Mouse (Mus musculus) limb, embryonic 11.5 days (tissue): Measurements from ENCODE around the gene Dctn3. TPM values are rescaled to one million over a fixed set of nuclear protein-coding genes. Genes with fewer than 3 reads are reported as not detected.
"Not testable (repeated sequence)": the region's sequence is repeated elsewhere in the genome, so short reads cannot be mapped to it uniquely, and the experiment has no call there.

Experiments
- ATAC-seq: fragments of 200-750 bp; cut with Nextera tagmentation; 2 replicates; pipeline ENCODE4 v1.8.0; 2017; ENCODE audit warnings: low read depth; ENCODE audit not compliant: insufficient number of reproducible peaks, low FRiP score, low TSS enrichment
- DNase-seq: peaks from one replicate; pipeline ENCODE4 v3.0.0-alpha.2; 2015; ENCODE audit warnings: low spot score
- H3K27ac ChIP-seq: fragments of 300-500 bp; sonication (generic); replicated peaks from 2 replicates; pipeline ENCODE4 v1.5.1; 2014; ENCODE audit warnings: low read depth, mild to moderate bottlenecking, low read length
- H3K27me3 ChIP-seq: fragments of 300-500 bp; sonication (generic); 2 replicates; pipeline ENCODE4 v1.6.1; 2014; ENCODE audit warnings: mild to moderate bottlenecking, low read length, mixed read lengths; ENCODE audit not compliant: control insufficient read depth, insufficient read depth
- H3K36me3 ChIP-seq: fragments of 300-500 bp; sonication (generic); 2 replicates; pipeline ENCODE4 v1.6.1; 2014; ENCODE audit warnings: mild to moderate bottlenecking, low read length, moderate library complexity, mixed read lengths; ENCODE audit not compliant: control insufficient read depth, insufficient read depth
- H3K4me1 ChIP-seq: fragments of 300-500 bp; sonication (generic); 2 replicates; pipeline ENCODE4 v1.6.1; 2014; ENCODE audit warnings: low read length, mixed read lengths; ENCODE audit not compliant: control insufficient read depth, insufficient read depth
- H3K4me2 ChIP-seq: fragments of 300-500 bp; sonication (generic); 2 replicates; pipeline ENCODE4 v1.6.1; 2014; ENCODE audit warnings: low read depth, mild to moderate bottlenecking, moderate library complexity; ENCODE audit not compliant: severe bottlenecking
- H3K4me3 ChIP-seq: fragments of 300-500 bp; sonication (generic); 2 replicates; pipeline ENCODE4 v1.5.1; 2014; ENCODE audit warnings: low read depth, low read length
- H3K9ac ChIP-seq: fragments of 300-500 bp; sonication (generic); 2 replicates; pipeline ENCODE4 v1.6.1; 2014; ENCODE audit warnings: mild to moderate bottlenecking, low read length
- H3K9me3 ChIP-seq: fragments of 300-500 bp; sonication (generic); 2 replicates; pipeline ENCODE4 v1.6.1; 2016; ENCODE audit warnings: low read length; ENCODE audit not compliant: control insufficient read depth
- WGBS: fragments of 180-500 bp; shearing (Covaris S2); extraction: QIAGEN DNeasy Blood & Tissue Kit; methylation state at CpG from one replicate; pipeline ENCODE4 v1.1.7; 2014; 5-methylcytosine and 5-hydroxymethylcytosine counted together
- polyA plus RNA-seq: library from polyadenylated mRNA; unstranded; fragments of >200 nt; fragmentation: Nextera tagmentation; extraction: Ambion mirVana; gene quantifications from 2 replicates; pipeline ENCODE4 v1.2.1, GENCODE M21; 2014

The Dctn3 gene
- polyA plus RNA-seq, 1 experiment from 2014 or later, result 104 TPM

- H3K9me3 ChIP-seq, H3K36me3 ChIP-seq, H3K27ac ChIP-seq, H3K4me2 ChIP-seq, H3K4me1 ChIP-seq, H3K9ac ChIP-seq, H3K4me3 ChIP-seq, ATAC-seq, H3K27me3 ChIP-seq, DNase-seq: not testable (repeated sequence)
- WGBS, result 66% methylated on average over 10 of the region's 10 CpGs
Measured at GRCm38 (mm10) chr4:41685882-41686492, 37.0 kb downstream of the Dctn3 start.

- H3K36me3 ChIP-seq, ATAC-seq, H3K4me3 ChIP-seq, DNase-seq, H3K9me3 ChIP-seq, H3K27ac ChIP-seq, H3K9ac ChIP-seq, H3K4me1 ChIP-seq, H3K4me2 ChIP-seq: not testable (repeated sequence)
- WGBS, result under 1% methylated on average over 12 of the region's 14 CpGs
- peaks cover 11% of the 10 kb centered on the region for H3K27me3 ChIP-seq
Measured at GRCm38 (mm10) chr4:41684931-41685453, 38.0 kb downstream of the Dctn3 start.

- H3K4me3 ChIP-seq, H3K9ac ChIP-seq, H3K36me3 ChIP-seq, DNase-seq, H3K9me3 ChIP-seq, H3K27ac ChIP-seq, H3K4me1 ChIP-seq, ATAC-seq: not testable (repeated sequence)
- peaks cover 16% of the 10 kb centered on the region for H3K27me3 ChIP-seq
- H3K4me2 ChIP-seq, result 0 out of 2 replicates have a peak overlapping the region, but pooled peaks have one; percentile 7
- 2% methylated on average over 23 of the region's 27 CpGs for WGBS
Measured at GRCm38 (mm10) chr4:41684131-41684930, 38.6 kb downstream of the Dctn3 start.

GRCm38 (mm10) chr4:41683303-41683702 lies 39.7 kb downstream of the Dctn3 start:
- H3K4me1 ChIP-seq, H3K36me3 ChIP-seq, ATAC-seq, H3K4me2 ChIP-seq, H3K9ac ChIP-seq, DNase-seq, H3K9me3 ChIP-seq, H3K4me3 ChIP-seq, H3K27ac ChIP-seq: not testable (repeated sequence)
- WGBS, result 0% methylated on average over 2 of the region's 27 CpGs
- peaks cover 25% of the 10 kb centered on the region for H3K27me3 ChIP-seq

GRCm38 (mm10) chr4:41682789-41683188 lies 40.2 kb downstream of the Dctn3 start:
- ATAC-seq (no peak), DNase-seq (no peak)
- H3K4me3 ChIP-seq, result no peak overlapping the region
- peaks cover 5% of the 10 kb centered on the region for H3K4me1 ChIP-seq
- no peak overlapping the region for H3K9ac ChIP-seq
- H3K36me3 ChIP-seq, result no peaks in the 10 kb centered on the region
- H3K4me2 ChIP-seq, result no peak overlapping the region
- 21% methylated on average over 6 of the region's 6 CpGs for WGBS
- no peak overlapping the region for H3K27ac ChIP-seq
- peaks cover 30% of the 10 kb centered on the region for H3K27me3 ChIP-seq
- no peaks in the 10 kb centered on the region for H3K9me3 ChIP-seq

GRCm38 (mm10) chr4:41681947-41682346 lies 41.0 kb downstream of the Dctn3 start:
- peaks cover 5% of the 10 kb centered on the region for H3K4me1 ChIP-seq
- no peak for ATAC-seq
- 60% methylated on average over 10 of the region's 10 CpGs for WGBS
- H3K27ac ChIP-seq, result no peak overlapping the region
- peaks cover 38% of the 10 kb centered on the region for H3K27me3 ChIP-seq
- H3K9ac ChIP-seq, result no peak overlapping the region
- no peak overlapping the region for H3K4me2 ChIP-seq
- no peak for DNase-seq
- H3K36me3 ChIP-seq, result no peaks in the 10 kb centered on the region
- no peak overlapping the region for H3K4me3 ChIP-seq
- H3K9me3 ChIP-seq, result no peaks in the 10 kb centered on the region

GRCm38 (mm10) chr4:41681176-41681575 lies 41.8 kb downstream of the Dctn3 start:
- DNase-seq (no peak), ATAC-seq (no peak)
- peaks cover 46% of the 10 kb centered on the region for H3K27me3 ChIP-seq
- no peak overlapping the region for H3K4me2 ChIP-seq
- peaks cover 5% of the 10 kb centered on the region for H3K4me1 ChIP-seq
- H3K9me3 ChIP-seq, result no peaks in the 10 kb centered on the region
- H3K9ac ChIP-seq, result no peak overlapping the region
- H3K36me3 ChIP-seq, result no peaks in the 10 kb centered on the region
- WGBS, result 68% methylated on average over 4 of the region's 4 CpGs
- H3K4me3 ChIP-seq, result no peak overlapping the region
- H3K27ac ChIP-seq, result no peak overlapping the region

- no peak overlapping the region for H3K9ac ChIP-seq
Measured at GRCm38 (mm10) chr4:41679291-41679690, 43.7 kb downstream of the Dctn3 start.

More at GRCm38 (mm10) chr4:41679291-41679690, 43.7 kb downstream of the Dctn3 start:
- H3K27me3 ChIP-seq, result peaks cover 63% of the 10 kb centered on the region
- H3K27ac ChIP-seq, result no peak overlapping the region
- no peak overlapping the region for H3K4me3 ChIP-seq
- WGBS, result 67% methylated on average over 1 of the region's 2 CpGs
- H3K4me2 ChIP-seq, result no peak overlapping the region
- H3K4me1 ChIP-seq, result peaks cover 5% of the 10 kb centered on the region
- no peaks in the 10 kb centered on the region for H3K9me3 ChIP-seq
- no peak for ATAC-seq
- H3K36me3 ChIP-seq, result no peaks in the 10 kb centered on the region
- no peak for DNase-seq
